20 mouse cellular contexts compared by ENCODE assay signal in genomic region chr3:107768104-107768989, GRCm38 (mm10). TPM values are rescaled to one million over a fixed set of nuclear protein-coding genes. Genes with fewer than 3 reads are reported as not detected.
A peak's percentile ranks its signal among the peaks of the same experiment; 100 is the strongest.
DNase-seq lines count a peak whose midpoint lies in the region; ATAC-seq lines count a peak whose summit lies in the region.
"Had no signal": no experiment of that assay in that cellular context is flagged by ENCODE, and none has a peak within 500 bp of the region (broad histone marks: within the 10 kb centered on the region; RNA-seq: fewer than 3 reads in every experiment).

No protein-coding gene starts in this region.

- H3K27ac ChIP-seq in kidney, embryonic 15.5 days = no peak overlapping the region
- no peak overlapping the region for H3K27ac ChIP-seq in midbrain, embryonic 14.5 days (replicated peaks; ENCODE audit: low read depth, low read length)
- no peak overlapping the region for H3K27ac ChIP-seq in midbrain, embryonic 10.5 days (replicated peaks)
- no peak overlapping the region for H3K27ac ChIP-seq in stomach, embryonic 15.5 days
- H3K27ac ChIP-seq: forebrain, embryonic 13.5 days; hindbrain, embryonic 10.5 days had no signal

- H3K4me1 ChIP-seq in kidney, embryonic 15.5 days = peaks cover 13% of the 10 kb centered on the region
- H3K4me1 ChIP-seq in midbrain, embryonic 14.5 days (ENCODE audit: control insufficient read depth, insufficient read depth, low read length) = no peaks in the 10 kb centered on the region
- peaks cover 11% of the 10 kb centered on the region for H3K4me1 ChIP-seq in midbrain, embryonic 10.5 days
- peaks cover 24% of the 10 kb centered on the region for H3K4me1 ChIP-seq in stomach, embryonic 15.5 days
- H3K4me1 ChIP-seq: forebrain, embryonic 13.5 days had no signal

- H3K36me3 ChIP-seq in kidney, embryonic 15.5 days = no peaks in the 10 kb centered on the region
- no peaks in the 10 kb centered on the region for H3K36me3 ChIP-seq in midbrain, embryonic 14.5 days (ENCODE audit: control insufficient read depth, insufficient read depth, low read length)
- H3K36me3 ChIP-seq in midbrain, embryonic 10.5 days = no peaks in the 10 kb centered on the region
- H3K36me3 ChIP-seq in stomach, embryonic 15.5 days = no peaks in the 10 kb centered on the region
- H3K36me3 ChIP-seq: hindbrain, embryonic 10.5 days had no signal

- WGBS in kidney, embryonic 15.5 days = 51% methylated on average over 8 of the region's 8 CpGs
- 84% methylated on average over 8 of the region's 8 CpGs for WGBS in midbrain, embryonic 14.5 days
- 82% methylated on average over 8 of the region's 8 CpGs for WGBS in midbrain, embryonic 10.5 days
- 21% methylated on average over 8 of the region's 8 CpGs for WGBS in stomach, embryonic 15.5 days

- peaks cover 13% of the 10 kb centered on the region; the same call in 1 of the 2 replicates for H3K27me3 ChIP-seq in kidney, embryonic 15.5 days
- H3K27me3 ChIP-seq in midbrain, embryonic 14.5 days (ENCODE audit: control insufficient read depth, insufficient read depth, low read length) = no peaks in the 10 kb centered on the region
- H3K27me3 ChIP-seq in midbrain, embryonic 10.5 days (ENCODE audit: low read depth, poor library complexity, severe bottlenecking) = peaks cover 8% of the 10 kb centered on the region; the same call in 1 of the 2 replicates
- H3K27me3 ChIP-seq in stomach, embryonic 15.5 days (replicated peaks) = no peaks in the 10 kb centered on the region
- H3K27me3 ChIP-seq: forebrain, embryonic 13.5 days had no signal

- peak; percentile 95 for DNase-seq in heart, adult 11 months
- no peak for DNase-seq in heart, postnatal 36 days
- DNase-seq in kidney, postnatal 4 days = no peak
- DNase-seq in midbrain, embryonic 14.5 days = peak; percentile 9
- DNase-seq in midbrain, embryonic 10.5 days (ENCODE audit: low spot score) = no peak
- DNase-seq: adrenal gland, postnatal 36 days; cerebellum, adult 18-20 months; cerebellum, postnatal 25 days; embryo, embryonic 11 days; gastrocnemius, postnatal 25 days; layer of hippocampus, postnatal 36 days; lung, postnatal 14 days; right cerebral cortex, postnatal 25 days had no signal

- H3K9me3 ChIP-seq in kidney, embryonic 15.5 days (replicated peaks) = no peaks in the 10 kb centered on the region
- no peaks in the 10 kb centered on the region for H3K9me3 ChIP-seq in midbrain, embryonic 14.5 days (ENCODE audit: control insufficient read depth, low read length)
- no peaks in the 10 kb centered on the region for H3K9me3 ChIP-seq in midbrain, embryonic 10.5 days (replicated peaks)
- H3K9me3 ChIP-seq in stomach, embryonic 15.5 days = no peaks in the 10 kb centered on the region
- H3K9me3 ChIP-seq: forebrain, embryonic 13.5 days; hindbrain, embryonic 10.5 days; megakaryocyte, embryonic 14.5 days had no signal

- peak; percentile 15; the same call in 1 of the 2 replicates for ATAC-seq in kidney, embryonic 15.5 days (replicated peaks; ENCODE audit: low FRiP score)
- no peak for ATAC-seq in midbrain, embryonic 14.5 days (ENCODE audit: low FRiP score, low TSS enrichment)
- peak; percentile 24; the same call in 1 of the 2 replicates for ATAC-seq in stomach, embryonic 15.5 days (ENCODE audit: insufficient read depth, low FRiP score, low read depth)
- ATAC-seq in monocyte, adult 5-6 weeks (replicated peaks; ENCODE audit: insufficient number of reproducible peaks, low FRiP score, low TSS enrichment, poor library complexity, severe bottlenecking) = no peak
- ATAC-seq: forebrain, embryonic 13.5 days; midbrain, embryonic 16.5 days had no signal

- no peak overlapping the region for H3K4me2 ChIP-seq in kidney, embryonic 15.5 days
- H3K4me2 ChIP-seq in midbrain, embryonic 14.5 days (ENCODE audit: low read length) = no peak overlapping the region
- H3K4me2 ChIP-seq in stomach, embryonic 15.5 days = no peak overlapping the region
- H3K4me2 ChIP-seq: forebrain, embryonic 13.5 days had no signal

- no peak overlapping the region for H3K9ac ChIP-seq in kidney, embryonic 15.5 days
- H3K9ac ChIP-seq in midbrain, embryonic 14.5 days (replicated peaks; ENCODE audit: low read length) = no peak overlapping the region
- H3K9ac ChIP-seq in stomach, embryonic 15.5 days = no peak overlapping the region
- H3K9ac ChIP-seq: forebrain, embryonic 13.5 days had no signal

- intact Hi-C loops in heart, postnatal 36 days (cut with DNase I) = no loop called here

- H3K4me3 ChIP-seq in kidney, embryonic 15.5 days (replicated peaks) = no peak overlapping the region
- no peak overlapping the region for H3K4me3 ChIP-seq in midbrain, embryonic 14.5 days (replicated peaks; ENCODE audit: low read depth, low read length)
- no peak overlapping the region for H3K4me3 ChIP-seq in midbrain, embryonic 10.5 days
- H3K4me3 ChIP-seq in stomach, embryonic 15.5 days (replicated peaks) = no peak overlapping the region
- H3K4me3 ChIP-seq: forebrain, embryonic 13.5 days; hindbrain, embryonic 10.5 days; megakaryocyte, embryonic 14.5 days had no signal

RNA-seq across cellular contexts. Expression of gene Csf1, which starts 8.1 kb away (rescaled TPM):
- total RNA-seq in heart, postnatal 36 days (2021) = 10 to 100 TPM; 34.4 to 49.5 TPM
- polyA plus RNA-seq in kidney, embryonic 15.5 days (2015; fragmentation: Nextera tagmentation; extraction: Ambion mirVana) = 9.3 and 10.3 TPM in 2 replicates
- polyA plus RNA-seq in midbrain, embryonic 14.5 days (2014; fragmentation: Nextera tagmentation; extraction: Ambion mirVana) = 2.3 and 7.6 TPM in 2 replicates
- 6.5 and 7.7 TPM in 2 replicates for polyA plus RNA-seq in midbrain, embryonic 10.5 days (2016; fragmentation: Nextera tagmentation; extraction: Ambion mirVana)
- polyA plus RNA-seq in stomach, embryonic 15.5 days (2015; fragmentation: Nextera tagmentation; extraction: Ambion mirVana) = 14.7 and 15.4 TPM in 2 replicates
- total RNA-seq in monocyte, adult 5-6 weeks (2017) = 18.1 to 110 TPM (median 76.3 TPM) in 3 replicates

Comparison
In these comparisons a context has a peak if more than half of its experiments do, and no peak if none do; other contexts are left out.
1. DNase-seq: peak in heart, adult 11 months (single experiment) and midbrain, embryonic 14.5 days (single experiment); none in heart, postnatal 36 days (0 of 2), kidney, postnatal 4 days (0 of 2) and midbrain, embryonic 10.5 days (single experiment).
2. ATAC-seq: peak in kidney, embryonic 15.5 days (single experiment) and stomach, embryonic 15.5 days (single experiment); none in midbrain, embryonic 14.5 days (single experiment) and monocyte, adult 5-6 weeks (single experiment).